Mouse (Mus musculus) embryonic fibroblast, embryonic 13.5 days (primary cell): Measurements from ENCODE around the gene Kif26a. TPM values are rescaled to one million over a fixed set of nuclear protein-coding genes. Genes with fewer than 3 reads are reported as not detected.

Experiments
- H3K27ac ChIP-seq: 2 replicates; pipeline ENCODE4 v1.5.1; 2012; ENCODE audit warnings: low read length, control low read depth, inconsistent platforms; ENCODE audit not compliant: insufficient read depth
- H3K4me1 ChIP-seq: 2 replicates; pipeline ENCODE4 v1.6.1; 2011; ENCODE audit warnings: low read length; ENCODE audit not compliant: control insufficient read depth, insufficient read depth
- H3K4me3 ChIP-seq: 2 replicates; pipeline ENCODE4 v1.5.1; 2011; ENCODE audit warnings: mild to moderate bottlenecking, control low read depth, low read length; ENCODE audit not compliant: insufficient read depth
- CTCF ChIP-seq: IDR thresholded peaks from 2 replicates; pipeline ENCODE4 v1.5.1; 2011; ENCODE audit warnings: mild to moderate bottlenecking, control low read depth, low read length, moderate library complexity, borderline replicate concordance; ENCODE audit not compliant: insufficient read depth
- POLR2A ChIP-seq: IDR thresholded peaks from 2 replicates; pipeline ENCODE4 v1.6.1; 2011; ENCODE audit warnings: low read depth, mild to moderate bottlenecking, control low read depth, low read length, moderate library complexity
- polyA plus RNA-seq: library from polyadenylated mRNA; stranded (reverse); fragments of >200 nt; gene quantifications from 2 replicates; pipeline ENCODE4 v1.2.4, GENCODE M21; 2011; ENCODE audit warnings: low read depth; ENCODE audit not compliant: missing spikeins, insufficient read length

Gene Kif26a
- polyA plus RNA-seq, 1 experiment: 0.47 TPM

DNA sequence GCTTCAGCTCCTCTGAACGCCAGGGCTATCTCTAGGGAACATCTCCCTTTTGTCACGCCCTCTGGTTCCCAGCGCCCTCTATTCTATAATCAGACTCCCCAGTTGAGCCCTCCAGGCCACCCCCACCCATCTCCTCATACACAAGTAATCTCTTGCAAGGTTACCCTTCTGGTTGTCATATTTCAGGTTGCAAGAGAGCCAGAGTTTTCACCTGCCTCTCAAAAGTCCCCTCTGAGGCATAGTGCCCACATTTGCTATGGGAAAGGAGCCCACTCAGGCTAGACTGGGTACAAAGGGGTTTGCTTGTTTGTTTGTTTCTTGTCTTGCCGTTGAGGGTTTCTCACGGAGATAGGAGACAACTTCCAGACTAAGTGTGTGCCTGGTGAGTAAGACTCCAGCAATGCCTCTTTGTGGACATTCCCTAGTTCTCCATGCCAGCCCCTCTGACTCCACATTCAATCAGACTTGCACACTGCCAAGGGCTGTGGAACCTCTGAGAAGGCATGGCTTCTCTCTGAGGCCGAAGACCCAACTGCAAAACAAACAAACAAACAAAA is 16.6 kb upstream of the Kif26a start:
- Histone ChIP-seq H3K27ac (no peak overlapping the region), H3K4me1 (no peaks in the 10 kb centered on the region), H3K4me3 (no peak overlapping the region)
- no peak for TF ChIP-seq POLR2A
- no peak for TF ChIP-seq CTCF

- Histone ChIP-seq H3K4me3 (peak overlapping the region; percentile 36), H3K27ac (no peak overlapping the region), H3K4me1 (no peaks in the 10 kb centered on the region)
- no peak for TF ChIP-seq POLR2A
- no peak for TF ChIP-seq CTCF
Observed at GRCm38 (mm10) chr12:112130161-112130860, 15.7 kb upstream of the Kif26a start.

DNA sequence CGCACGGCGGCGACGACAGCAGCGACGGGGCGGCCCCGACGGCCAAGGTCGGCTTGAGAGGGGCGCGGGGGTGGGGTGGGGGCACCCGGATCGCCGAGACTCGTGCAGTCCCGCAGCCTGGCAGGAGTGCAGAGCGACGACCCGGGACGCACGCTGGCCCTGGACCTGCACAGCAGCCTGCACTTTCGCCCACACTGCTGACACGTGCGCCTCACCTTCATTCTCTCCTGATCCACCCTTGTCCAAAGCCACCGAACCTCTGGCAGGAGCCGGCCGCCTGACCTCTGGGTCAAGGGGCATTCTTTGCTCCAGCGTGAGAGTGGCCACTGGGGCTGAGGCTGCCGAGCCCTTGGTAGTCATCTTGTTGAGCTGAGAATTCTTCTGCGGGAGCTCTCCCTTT is 15.1 kb upstream of the Kif26a start:
- Histone ChIP-seq H3K4me3 (no peak overlapping the region), H3K27ac (no peak overlapping the region), H3K4me1 (no peaks in the 10 kb centered on the region)
- TF ChIP-seq POLR2A: no peak
- no peak for TF ChIP-seq CTCF

GRCm38 (mm10) chr12:112140231-112140630 is 5.8 kb upstream of the Kif26a start:
- Histone ChIP-seq H3K27ac (no peak overlapping the region), H3K4me3 (no peak overlapping the region), H3K4me1 (no peaks in the 10 kb centered on the region)
- TF ChIP-seq POLR2A (no peak), CTCF (peak; percentile 94)

DNA sequence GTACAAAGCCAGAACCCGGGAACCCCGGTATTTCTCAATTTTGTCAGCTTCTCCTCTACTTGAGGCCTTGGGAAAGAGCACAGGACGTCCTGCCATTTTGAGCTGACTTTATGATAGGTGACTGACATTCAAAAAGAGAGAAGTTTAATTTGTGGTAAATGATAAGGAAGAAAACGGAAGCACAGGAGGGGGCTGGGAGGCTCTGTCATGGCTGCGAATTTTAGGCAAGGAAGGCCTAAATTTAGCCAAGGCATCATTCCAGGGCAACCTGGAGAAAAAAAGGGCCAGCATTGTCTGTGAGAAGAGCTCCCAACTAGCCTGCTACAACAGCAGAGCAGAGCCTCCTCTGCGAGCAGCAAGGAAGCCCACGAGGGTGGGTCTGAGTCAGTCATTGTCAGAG is 5.3 kb upstream of the Kif26a start:
- Histone ChIP-seq H3K4me3 (no peak overlapping the region), H3K4me1 (no peaks in the 10 kb centered on the region), H3K27ac (no peak overlapping the region)
- TF ChIP-seq CTCF (no peak), POLR2A (no peak)

DNA sequence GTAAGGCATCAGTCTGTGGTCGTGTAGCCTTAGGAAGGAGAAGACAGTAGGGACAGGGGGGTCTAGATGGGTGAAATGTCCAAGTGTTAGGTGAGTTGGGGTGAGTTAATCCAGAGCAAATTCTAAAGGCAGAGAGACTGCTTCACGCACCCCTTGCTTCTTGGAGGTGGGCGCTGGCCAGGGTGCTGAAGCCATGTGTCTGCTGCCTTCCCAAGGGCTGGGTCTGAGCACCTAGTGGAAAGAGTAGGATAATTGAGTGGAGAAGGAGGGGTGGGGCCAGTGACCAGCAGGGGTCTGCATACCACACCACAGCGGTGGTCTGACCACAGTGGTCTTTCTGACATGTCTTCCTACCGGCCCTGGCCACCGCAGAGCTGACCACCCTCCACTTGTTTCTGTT is 4.7 kb upstream of the Kif26a start:
- Histone ChIP-seq H3K4me3 (no peak overlapping the region), H3K27ac (no peak overlapping the region), H3K4me1 (no peaks in the 10 kb centered on the region)
- TF ChIP-seq POLR2A (no peak), CTCF (no peak)

DNA sequence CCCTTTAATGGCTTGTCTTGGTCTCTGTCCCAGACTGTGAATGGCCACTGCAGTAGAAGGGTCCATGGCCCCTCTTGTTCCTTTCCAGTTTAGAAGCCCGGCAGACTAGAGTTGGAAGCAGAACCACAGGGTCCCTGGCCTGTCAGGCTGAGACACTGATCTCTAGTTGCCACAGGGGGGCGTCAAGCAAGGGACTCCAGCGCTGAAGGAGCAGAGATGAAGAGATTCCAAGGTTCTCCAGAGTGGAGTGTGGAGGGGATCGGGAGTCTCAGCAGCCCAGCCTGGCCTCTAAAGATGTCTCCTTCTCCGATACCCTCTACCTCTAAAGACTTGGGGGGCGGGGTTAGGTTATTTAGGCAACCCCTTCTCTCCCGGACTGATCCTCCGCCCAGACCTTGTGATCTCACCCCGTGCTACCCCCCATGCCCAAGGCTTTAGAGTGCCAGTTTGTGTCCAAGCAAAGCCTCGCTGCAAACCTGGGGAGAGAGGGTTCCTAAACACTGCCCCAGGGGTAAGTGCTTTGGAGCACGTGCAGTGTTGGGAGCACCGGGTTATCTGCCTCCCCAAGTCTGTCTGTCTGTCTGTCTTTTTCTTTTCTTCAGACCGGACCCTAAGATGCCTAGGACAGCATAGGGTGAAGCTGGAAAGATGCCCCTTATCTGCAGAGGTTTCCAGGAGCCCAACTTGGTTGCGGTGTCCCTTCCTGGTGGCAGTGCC is 2.7 kb upstream of the Kif26a start:
- TF ChIP-seq POLR2A (no peak), CTCF (no peak)
- Histone ChIP-seq H3K4me1 (no peaks in the 10 kb centered on the region), H3K4me3 (no peak overlapping the region), H3K27ac (no peak overlapping the region)

DNA sequence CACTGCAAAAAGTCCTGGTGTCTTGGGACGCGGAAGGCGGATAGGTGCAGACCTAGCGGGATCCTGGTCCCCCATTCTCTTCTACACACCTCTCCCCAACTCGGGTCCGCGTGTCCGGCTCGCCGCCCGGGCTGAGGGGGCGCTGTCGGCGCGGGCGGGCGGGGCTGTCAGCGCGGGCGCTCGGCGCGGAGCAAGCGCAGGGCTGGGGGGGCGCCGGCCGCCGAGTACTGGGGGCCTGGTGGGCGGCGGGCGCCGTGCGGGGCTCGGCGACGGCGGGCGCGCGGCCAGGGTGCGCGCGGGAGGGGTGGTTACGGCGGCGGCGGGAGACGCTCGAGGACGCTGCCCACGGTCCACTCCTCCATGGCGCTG is 2.2 kb upstream of the Kif26a start:
- H3K4me1 ChIP-seq: no peaks in the 10 kb centered on the region
- no peak overlapping the region for H3K4me3 ChIP-seq
- TF ChIP-seq CTCF (no peak), POLR2A (no peak)
- H3K27ac ChIP-seq: no peak overlapping the region

DNA sequence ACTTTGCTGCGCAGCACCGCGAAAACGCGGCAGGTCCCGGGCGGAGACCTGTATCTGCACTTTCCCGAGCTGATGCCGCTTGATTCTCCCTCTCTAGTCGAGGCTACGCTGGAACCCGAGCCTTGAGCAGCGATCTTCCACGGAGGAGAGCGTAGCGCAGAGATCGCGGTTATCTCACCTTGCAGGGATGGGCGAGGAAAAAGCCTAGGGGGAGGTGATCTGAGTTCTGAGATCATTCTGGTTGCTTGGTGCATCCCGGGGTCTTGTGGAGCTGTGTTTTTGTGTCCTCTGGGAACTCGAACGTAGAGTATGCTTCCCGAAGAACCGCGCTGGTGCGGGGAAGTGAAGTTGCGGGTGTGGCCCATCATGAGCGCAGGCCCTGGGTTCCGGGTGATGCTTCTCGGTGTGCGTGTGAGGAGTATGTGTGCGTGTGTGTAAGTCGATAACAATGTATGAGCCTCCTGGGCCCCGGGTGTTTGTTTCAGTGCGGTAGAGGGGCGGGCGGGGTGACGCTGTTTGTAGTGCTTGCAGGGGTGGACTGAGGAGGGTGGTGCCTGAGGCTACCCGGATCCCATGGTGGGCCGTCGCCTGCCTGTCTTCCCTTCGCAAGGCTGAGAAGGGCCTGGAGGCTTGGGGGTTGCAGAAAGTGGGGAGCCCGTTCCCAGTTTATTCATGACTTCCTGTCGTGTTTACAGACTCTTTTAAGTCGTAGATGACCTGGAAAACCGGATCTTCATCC is 1.5 kb upstream of the Kif26a start:
- Histone ChIP-seq H3K4me1 (no peaks in the 10 kb centered on the region), H3K4me3 (no peak overlapping the region), H3K27ac (no peak overlapping the region)

More for the DNA sequence above, 1.5 kb upstream of the Kif26a start:
- TF ChIP-seq CTCF (no peak), POLR2A (no peak)
